Mouse (Mus musculus) heart, embryonic 11.5 days (tissue): ENCODE measurements around the gene Clmn. TPM values are rescaled to one million over a fixed set of nuclear protein-coding genes. Genes with fewer than 3 reads are reported as not detected.

Experiments
- ATAC-seq: fragments of 200-750 bp; cut with Nextera tagmentation; replicated peaks from 2 replicates; pipeline ENCODE4 v1.8.0; 2017; ENCODE audit warnings: moderate library complexity; ENCODE audit not compliant: insufficient number of reproducible peaks, low FRiP score, low TSS enrichment
- H3K27ac ChIP-seq: fragments of 300-500 bp; sonication (generic); 2 replicates; pipeline ENCODE4 v1.5.1; 2014; ENCODE audit warnings: mild to moderate bottlenecking, low read depth, low read length
- H3K27me3 ChIP-seq: fragments of 300-500 bp; sonication (generic); 2 replicates; pipeline ENCODE4 v1.6.1; 2014; ENCODE audit warnings: mild to moderate bottlenecking, low read length, mixed read lengths; ENCODE audit not compliant: control insufficient read depth, insufficient read depth
- H3K36me3 ChIP-seq: fragments of 300-500 bp; sonication (generic); 2 replicates; pipeline ENCODE4 v1.6.1; 2014; ENCODE audit warnings: mild to moderate bottlenecking, low read length, moderate library complexity, mixed read lengths; ENCODE audit not compliant: control insufficient read depth, insufficient read depth
- H3K4me1 ChIP-seq: fragments of 300-500 bp; sonication (generic); 2 replicates; pipeline ENCODE4 v1.6.1; 2014; ENCODE audit warnings: low read length; ENCODE audit not compliant: control insufficient read depth, insufficient read depth
- H3K4me2 ChIP-seq: fragments of 300-500 bp; sonication (generic); 2 replicates; pipeline ENCODE4 v1.6.1; 2014; ENCODE audit warnings: mild to moderate bottlenecking, moderate library complexity
- H3K4me3 ChIP-seq: fragments of 300-500 bp; sonication (generic); 2 replicates; pipeline ENCODE4 v1.5.1; 2014; ENCODE audit warnings: low read depth, low read length
- H3K9ac ChIP-seq: fragments of 300-500 bp; sonication (generic); 2 replicates; pipeline ENCODE4 v1.6.1; 2014; ENCODE audit warnings: mild to moderate bottlenecking, low read depth, low read length, moderate library complexity
- H3K9me3 ChIP-seq: fragments of 300-500 bp; sonication (generic); replicated peaks from 2 replicates; pipeline ENCODE4 v1.6.1; 2016; ENCODE audit warnings: low read length; ENCODE audit not compliant: control insufficient read depth
- WGBS: fragments of 180-500 bp; shearing (Covaris S2); extraction: QIAGEN DNeasy Blood & Tissue Kit; methylation state at CpG from one replicate; pipeline ENCODE4 v1.1.7; 2014; ENCODE audit not compliant: insufficient replicate concordance; 5-methylcytosine and 5-hydroxymethylcytosine counted together
- polyA plus RNA-seq: library from polyadenylated mRNA; unstranded; fragments of >200 nt; fragmentation: Nextera tagmentation; extraction: Ambion mirVana; gene quantifications from 2 replicates; pipeline ENCODE4 v1.2.1, GENCODE M21; 2014

Gene Clmn
- polyA plus RNA-seq, 1 experiment from 2014 or later, result 1.5 TPM

DNA sequence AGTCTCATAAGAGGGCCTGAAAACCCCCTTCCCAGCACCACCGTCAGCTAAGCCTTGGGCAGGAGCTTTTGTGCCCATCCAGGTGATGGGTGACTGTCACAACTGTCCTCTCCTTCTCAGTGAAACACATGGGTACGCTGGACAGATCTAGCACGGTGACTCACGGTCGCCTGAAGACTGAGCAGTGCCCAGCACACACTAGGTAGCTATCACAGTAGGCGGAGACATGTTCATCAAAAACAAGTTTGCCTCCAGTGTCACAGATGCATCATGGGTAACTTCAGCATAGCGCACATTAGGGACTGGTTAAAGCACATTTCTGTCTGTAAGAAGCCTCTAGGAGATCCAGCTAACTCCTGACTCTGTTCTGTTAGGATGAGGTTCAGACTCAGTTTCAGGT, 41.2 kb downstream of the Clmn start:
- Histone ChIP-seq H3K4me3 (no peak overlapping the region), H3K36me3 (no peaks in the 10 kb centered on the region), H3K27ac (no peak overlapping the region), H3K27me3 (no peaks in the 10 kb centered on the region), H3K9me3 (no peaks in the 10 kb centered on the region), H3K4me2 (no peak overlapping the region), H3K4me1 (peaks cover 38% of the 10 kb centered on the region), H3K9ac (no peak overlapping the region)
- 86% methylated on average over 7 of the region's 7 CpGs for WGBS
- ATAC-seq, result no peak

DNA sequence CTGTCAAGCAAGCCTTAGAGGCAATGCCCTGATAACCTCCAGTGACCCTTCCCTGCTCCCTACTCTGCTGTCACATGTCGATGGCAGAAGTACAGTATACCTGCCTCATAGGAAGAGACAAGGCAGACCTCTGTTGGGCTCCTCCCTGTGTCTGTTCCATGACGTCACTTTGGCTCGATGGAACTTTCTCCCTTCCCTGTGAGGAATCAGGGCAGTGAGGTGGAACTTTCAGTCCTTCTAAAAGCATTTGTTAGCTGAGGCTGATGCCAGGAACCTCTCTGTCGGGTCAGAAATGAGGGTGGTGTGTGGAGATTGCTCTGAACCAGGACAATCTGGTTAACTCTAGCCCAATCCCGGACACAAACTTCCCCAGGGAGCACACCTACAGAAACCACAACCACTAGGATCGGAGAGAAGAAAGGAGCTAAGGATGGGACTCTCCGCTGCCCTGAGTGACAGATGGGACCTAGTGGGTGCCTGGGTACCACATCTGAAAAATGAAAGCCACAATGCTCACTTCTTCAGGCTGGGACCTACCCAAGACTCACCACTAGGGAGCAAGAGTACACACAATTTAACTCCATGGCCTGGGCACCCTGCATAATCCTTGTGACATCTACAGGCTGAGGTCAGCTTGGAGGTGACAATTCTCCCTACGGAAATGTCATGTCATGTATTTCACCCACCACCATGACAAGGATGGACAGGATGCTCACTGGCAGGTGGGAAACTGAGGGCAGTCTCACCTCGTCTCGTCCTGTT, 41.9 kb downstream of the Clmn start:
- no peak overlapping the region; the same call in 1 of the 2 replicates for H3K9ac ChIP-seq
- peaks cover 43% of the 10 kb centered on the region for H3K4me1 ChIP-seq
- H3K27me3 ChIP-seq, result no peaks in the 10 kb centered on the region
- no peak overlapping the region for H3K4me3 ChIP-seq
- ATAC-seq, result no peak
- H3K36me3 ChIP-seq, result no peaks in the 10 kb centered on the region
- H3K4me2 ChIP-seq, result no peak overlapping the region
- no peaks in the 10 kb centered on the region for H3K9me3 ChIP-seq
- 73% methylated on average over 10 of the region's 10 CpGs for WGBS
- no peak overlapping the region for H3K27ac ChIP-seq

DNA sequence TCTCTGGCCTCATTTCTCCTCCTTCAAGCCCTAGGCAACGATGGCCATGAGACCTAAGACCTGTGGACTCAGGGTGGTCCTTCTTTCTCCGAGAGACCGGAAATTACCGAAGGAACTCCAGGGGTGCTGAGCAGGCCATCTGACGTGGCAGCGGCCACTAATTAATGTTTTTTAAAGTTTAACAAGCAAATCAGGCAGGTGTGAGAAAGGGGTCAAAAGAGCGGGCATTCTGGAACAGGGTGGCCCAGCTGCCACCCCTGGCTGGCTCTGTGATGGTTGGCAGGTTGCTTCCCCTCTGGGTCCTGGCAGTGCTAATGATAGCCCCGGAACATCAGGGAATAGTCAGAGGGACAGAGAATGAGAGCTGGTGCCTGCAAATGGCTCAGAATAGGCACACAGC, 42.7 kb downstream of the Clmn start:
- WGBS, result 77% methylated on average over 8 of the region's 8 CpGs
- Histone ChIP-seq H3K27me3 (no peaks in the 10 kb centered on the region), H3K27ac (no peak overlapping the region), H3K4me3 (no peak overlapping the region), H3K36me3 (no peaks in the 10 kb centered on the region), H3K4me1 (peaks cover 47% of the 10 kb centered on the region), H3K9me3 (no peaks in the 10 kb centered on the region), H3K9ac (no peak overlapping the region), H3K4me2 (no peak overlapping the region)
- no peak for ATAC-seq

DNA sequence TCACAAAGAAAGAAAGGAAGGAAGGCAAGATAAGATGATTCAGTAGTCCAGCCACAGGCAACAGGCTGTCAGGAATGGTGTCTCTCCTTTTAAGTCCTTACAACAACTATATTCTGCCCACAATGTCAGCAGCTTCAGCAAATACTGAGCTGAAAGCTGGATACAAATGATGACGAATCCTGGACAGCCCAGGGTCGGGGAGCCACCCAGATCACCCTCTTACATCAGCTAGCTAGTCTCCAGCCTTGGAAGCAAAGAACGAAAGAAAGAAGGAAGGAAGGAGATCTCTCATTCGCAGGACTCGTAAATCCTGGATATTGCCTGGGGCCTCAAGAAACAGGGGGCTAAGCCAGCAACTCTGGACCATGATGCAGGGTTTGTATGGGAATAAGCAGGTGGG, 44.8 kb downstream of the Clmn start:
- Histone ChIP-seq H3K4me1 (peaks cover 46% of the 10 kb centered on the region), H3K9ac (no peak overlapping the region), H3K27ac (no peak overlapping the region), H3K9me3 (no peaks in the 10 kb centered on the region), H3K27me3 (no peaks in the 10 kb centered on the region), H3K4me3 (no peak overlapping the region), H3K4me2 (no peak overlapping the region), H3K36me3 (no peaks in the 10 kb centered on the region)
- 70% methylated on average over 5 of the region's 5 CpGs for WGBS
- ATAC-seq, result no peak

DNA sequence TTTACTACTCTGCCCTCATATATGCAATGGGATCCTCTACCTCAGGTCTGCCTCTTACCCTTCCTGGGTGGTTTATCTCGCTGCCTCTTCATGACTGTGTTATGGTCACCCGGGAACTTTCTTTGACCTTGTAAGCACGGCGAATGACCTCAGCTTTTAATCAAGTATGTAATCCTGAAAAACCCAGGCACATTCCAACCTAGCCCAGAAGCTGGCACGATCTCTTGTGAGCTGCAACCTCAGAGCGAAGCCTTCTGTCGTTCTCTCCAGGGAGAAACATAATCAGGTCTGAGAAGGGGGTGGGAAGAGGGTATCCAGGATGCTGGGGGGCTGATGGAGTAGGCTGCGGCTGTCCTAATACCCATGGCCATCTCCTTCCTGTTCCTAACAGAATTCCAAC, 45.8 kb downstream of the Clmn start:
- peaks cover 39% of the 10 kb centered on the region for H3K4me1 ChIP-seq

DNA sequence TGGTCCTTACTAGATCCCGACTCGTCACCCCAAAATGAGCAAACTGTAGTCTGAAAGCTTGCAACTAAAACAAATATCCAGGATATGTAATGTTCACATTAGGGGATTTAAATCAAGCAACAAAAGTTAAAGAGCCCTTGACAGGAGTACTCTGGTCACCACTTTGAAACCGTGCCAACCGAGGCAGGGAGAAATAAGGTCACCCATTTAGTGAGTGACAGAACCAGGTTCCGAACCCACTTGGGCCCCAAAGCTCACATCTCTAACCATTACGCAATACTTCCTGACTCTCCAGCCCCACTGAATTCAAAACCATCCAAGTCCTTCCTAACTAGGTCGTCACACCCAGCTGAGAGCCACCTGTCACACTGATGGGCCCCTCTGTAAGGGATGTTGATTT, 46.8 kb downstream of the Clmn start:
- Histone ChIP-seq H3K4me1 (peaks cover 33% of the 10 kb centered on the region), H3K36me3 (no peaks in the 10 kb centered on the region), H3K27me3 (no peaks in the 10 kb centered on the region; the same call in 1 of the 2 replicates), H3K27ac (no peak overlapping the region), H3K4me3 (no peak overlapping the region), H3K9me3 (no peaks in the 10 kb centered on the region), H3K4me2 (no peak overlapping the region), H3K9ac (no peak overlapping the region)
- 67% methylated on average over 7 of the region's 7 CpGs for WGBS
- ATAC-seq, result no peak

More for the DNA sequence above, 45.8 kb downstream of the Clmn start:
- no peak overlapping the region for H3K4me2 ChIP-seq
- no peak overlapping the region for H3K9ac ChIP-seq
- 33% methylated on average over 8 of the region's 8 CpGs for WGBS
- ATAC-seq, result no peak
- H3K36me3 ChIP-seq, result no peaks in the 10 kb centered on the region
- H3K4me3 ChIP-seq, result no peak overlapping the region
- H3K27me3 ChIP-seq, result no peaks in the 10 kb centered on the region
- no peak overlapping the region for H3K27ac ChIP-seq
- no peaks in the 10 kb centered on the region for H3K9me3 ChIP-seq

DNA sequence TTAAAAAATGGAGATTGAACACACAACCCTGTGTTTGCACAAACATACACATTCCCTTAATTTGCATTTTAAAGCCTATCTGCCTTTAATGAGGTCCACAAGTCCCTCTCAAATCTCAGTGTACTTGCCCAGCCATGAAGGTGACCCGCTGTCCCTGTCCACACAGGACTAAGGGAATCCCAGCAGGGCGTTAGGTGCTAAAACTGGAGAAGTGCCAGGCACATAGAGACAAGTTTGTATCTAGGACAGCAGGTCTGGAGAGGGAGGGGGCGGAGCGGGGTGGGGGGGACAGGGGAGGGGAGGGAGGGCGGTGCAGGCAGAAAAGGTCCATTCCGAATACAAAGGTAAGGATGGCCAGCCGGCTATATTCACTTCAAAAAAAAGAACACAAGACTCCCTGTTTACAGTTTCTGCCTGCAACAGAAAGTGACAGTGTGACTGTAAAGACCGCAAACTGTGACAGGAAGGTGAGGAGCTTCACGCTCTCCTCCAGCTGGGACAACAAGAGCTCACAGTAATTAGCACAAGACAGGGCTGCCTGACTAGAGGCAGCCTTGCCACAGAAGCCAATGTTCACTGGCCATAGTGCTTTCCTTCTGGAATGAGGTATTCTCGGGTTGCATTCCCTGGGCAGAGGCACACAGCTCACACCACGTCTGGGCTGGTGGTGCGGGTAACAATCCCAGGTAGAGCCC, 47.6 kb downstream of the Clmn start:
- Histone ChIP-seq H3K27me3 (no peaks in the 10 kb centered on the region; the same call in 1 of the 2 replicates), H3K4me1 (peaks cover 31% of the 10 kb centered on the region), H3K9ac (no peak overlapping the region), H3K4me3 (no peak overlapping the region), H3K36me3 (no peaks in the 10 kb centered on the region), H3K27ac (no peak overlapping the region; the same call in 1 of the 2 replicates), H3K9me3 (no peaks in the 10 kb centered on the region), H3K4me2 (peak overlapping the region; percentile 24; the same call in 1 of the 2 replicates)
- 20% methylated on average over 12 of the region's 12 CpGs for WGBS
- no peak; the same call in 1 of the 2 replicates for ATAC-seq

DNA sequence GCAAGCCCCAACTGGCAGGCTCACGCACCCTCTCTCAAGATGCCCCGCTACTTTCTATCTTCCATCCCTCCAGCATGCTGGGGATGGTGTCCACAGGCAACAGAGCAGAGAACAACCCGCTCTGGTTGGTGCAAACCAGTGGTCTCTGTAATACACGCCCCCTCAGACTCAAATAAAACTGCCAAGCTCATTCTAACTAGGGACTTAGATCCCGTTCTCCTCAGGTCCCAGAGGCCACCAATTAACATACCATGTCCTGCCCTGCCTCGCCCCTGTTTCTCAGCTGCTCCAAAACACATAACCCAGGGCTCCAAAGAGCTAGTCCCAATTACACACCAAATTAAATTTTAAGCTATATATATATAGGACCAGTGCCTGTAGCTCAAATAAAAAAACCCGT, 50.6 kb downstream of the Clmn start:
- H3K4me1 ChIP-seq, result peaks cover 19% of the 10 kb centered on the region

More for the DNA sequence above, 50.6 kb downstream of the Clmn start:
- Histone ChIP-seq H3K27ac (no peak overlapping the region), H3K4me2 (no peak overlapping the region), H3K4me3 (no peak overlapping the region), H3K9me3 (no peaks in the 10 kb centered on the region), H3K9ac (no peak overlapping the region), H3K36me3 (no peaks in the 10 kb centered on the region), H3K27me3 (no peaks in the 10 kb centered on the region; the same call in 1 of the 2 replicates)
- ATAC-seq, result no peak
- 77% methylated on average over 7 of the region's 7 CpGs for WGBS
